Mouse (Mus musculus) CH12.LX (cell line): ENCODE data around the gene 1110017D15Rik.

Experiments used
- CTCF ChIP-seq, 2 experiments: IDR thresholded peaks in 1 of 2; conservative IDR thresholded peaks in 1 of 2; 2 replicates each; pipeline ENCODE4 v1.5.1; 2011 to 2012; ENCODE audit warnings: low read depth in 2 of 2, low read length in 2 of 2, improper control_type of control experiment in 1 of 2, inconsistent platforms in 1 of 2, mild to moderate bottlenecking in 1 of 2, moderate library complexity in 1 of 2
- EP300 ChIP-seq: IDR thresholded peaks from 2 replicates; pipeline ENCODE4 v1.6.1; 2011; ENCODE audit warnings: low read length, improper control_type of control experiment
- JUND ChIP-seq: conservative IDR thresholded peaks from 2 replicates; pipeline ENCODE4 v1.6.1; 2011; ENCODE audit warnings: low read depth, low read length, improper control_type of control experiment
- POLR2A ChIP-seq: IDR thresholded peaks from 2 replicates; pipeline ENCODE4 v1.6.1; 2011; ENCODE audit warnings: low read depth, mild to moderate bottlenecking, improper control_type of control experiment, low read length
- TCF12 ChIP-seq: IDR thresholded peaks from 2 replicates; pipeline ENCODE4 v1.6.1; 2014; ENCODE audit warnings: low read depth, mild to moderate bottlenecking, inconsistent platforms, low read length, improper control_type of control experiment
- UBTF ChIP-seq: IDR thresholded peaks from 2 replicates; pipeline ENCODE4 v1.6.1; 2012; ENCODE audit warnings: low read depth, mild to moderate bottlenecking, inconsistent platforms, low read length, improper control_type of control experiment, moderate library complexity
- USF2 ChIP-seq: conservative IDR thresholded peaks from 2 replicates; pipeline ENCODE4 v1.6.1; 2011; ENCODE audit warnings: low read depth, low read length, improper control_type of control experiment

GRCm38 (mm10) chr4:41518349-41518748, 1.2 kb upstream of the 1110017D15Rik start:
- no peak for TF ChIP-seq CTCF (conservative IDR thresholded peaks at IDR 0.05 in 1 of 2, IDR thresholded peaks at IDR 0.05 in 1 of 2; ENCODE audit: low read depth in 2 of 2, low read length in 2 of 2)
- TF ChIP-seq TCF12 = no peak
- no peak for TF ChIP-seq EP300
- TF ChIP-seq POLR2A = no peak
- no peak for TF ChIP-seq JUND
- no peak for TF ChIP-seq UBTF
- no peak for TF ChIP-seq USF2
